Mouse (Mus musculus): ENCODE results near the gene Tbx21. TPM values are rescaled to one million over a fixed set of nuclear protein-coding genes. Genes with fewer than 3 reads are reported as not detected.

The Tbx21 gene
- polyA plus RNA-seq, 1 experiment: 1.9 TPM

DNA sequence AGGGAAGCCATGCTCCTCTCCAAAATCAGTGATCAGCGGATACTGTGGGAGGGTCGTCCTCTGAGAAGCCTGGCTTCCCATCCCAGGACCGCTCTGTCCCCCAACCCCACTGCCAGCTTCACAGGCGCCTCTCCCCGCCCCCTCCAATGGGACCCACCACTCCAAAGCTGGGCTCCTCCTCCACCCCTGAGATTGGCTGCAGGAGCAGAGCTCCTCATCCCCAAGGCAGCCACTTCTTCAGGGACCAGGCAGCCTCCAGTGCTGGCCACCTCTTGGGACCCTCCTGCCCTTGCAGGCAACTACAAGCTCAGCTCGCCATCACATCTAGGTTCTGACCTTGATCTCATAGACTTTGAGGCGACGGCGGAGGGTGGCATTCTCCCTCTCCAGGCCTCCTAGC is 33.9 kb upstream of the Tbx21 start:
- TF ChIP-seq POLR2A (IDR thresholded peaks at IDR 0.05; ENCODE audit: borderline replicate concordance, extremely low read depth, low read depth, low read length) (no peak), CTCF (IDR thresholded peaks at IDR 0.05; ENCODE audit: insufficient read depth, low read length) (no peak)
- peaks cover 9% of the 10 kb centered on the region; the same call in 1 of the 2 replicates for H3K4me1 ChIP-seq (ENCODE audit: control insufficient read depth, insufficient read depth, low read length)
- DNase-seq: no peak
- WGBS: 50% methylated on average over 9 of the region's 9 CpGs
- peak overlapping the region; percentile 72 for H3K4me3 ChIP-seq (replicated peaks; ENCODE audit: extremely low read depth, low read depth, low read length)

DNA sequence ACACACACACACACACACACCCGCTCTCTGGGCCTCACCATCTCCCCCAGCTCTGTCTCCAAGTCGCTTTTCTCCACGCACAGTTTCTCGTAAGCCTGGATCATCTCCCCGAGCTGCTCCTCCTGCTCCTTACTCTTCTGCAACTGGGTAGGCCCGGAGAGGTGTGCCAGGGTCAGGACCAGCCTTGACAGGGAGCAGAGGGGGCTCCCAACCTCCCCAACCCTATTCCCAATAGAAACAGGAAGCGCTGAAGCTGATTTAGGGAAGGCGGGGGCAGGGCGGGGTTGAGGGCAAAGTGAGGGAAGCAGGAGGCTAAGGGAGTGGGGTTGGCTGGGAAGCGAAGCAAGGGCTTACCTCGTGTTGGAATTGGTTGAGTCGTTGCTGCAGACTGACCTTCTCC is 33.5 kb upstream of the Tbx21 start:
- Histone ChIP-seq H3K4me3 (replicated peaks; ENCODE audit: extremely low read depth, low read depth, low read length) (peak overlapping the region; percentile 72), H3K4me1 (ENCODE audit: control insufficient read depth, insufficient read depth, low read length) (peaks cover 11% of the 10 kb centered on the region; the same call in 1 of the 2 replicates)
- TF ChIP-seq POLR2A (IDR thresholded peaks at IDR 0.05; ENCODE audit: borderline replicate concordance, extremely low read depth, low read depth, low read length) (no peak), CTCF (IDR thresholded peaks at IDR 0.05; ENCODE audit: insufficient read depth, low read length) (no peak)
- WGBS: 33% methylated on average over 12 of the region's 12 CpGs
- no peak for DNase-seq

- H3K4me1 ChIP-seq (ENCODE audit: control insufficient read depth, insufficient read depth, low read length): peaks cover 11% of the 10 kb centered on the region; the same call in 1 of the 2 replicates
- DNase-seq: no peak
- no peak overlapping the region for H3K4me3 ChIP-seq (replicated peaks; ENCODE audit: extremely low read depth, low read depth, low read length)
- WGBS: 83% methylated on average over 8 of the region's 8 CpGs
- TF ChIP-seq CTCF (IDR thresholded peaks at IDR 0.05; ENCODE audit: insufficient read depth, low read length) (no peak), POLR2A (IDR thresholded peaks at IDR 0.05; ENCODE audit: borderline replicate concordance, extremely low read depth, low read depth, low read length) (no peak)
Measured at GRCm38 (mm10) chr11:97147333-97147732, 32.2 kb upstream of the Tbx21 start.

- 7% methylated on average over 8 of the region's 8 CpGs for WGBS
- TF ChIP-seq POLR2A (IDR thresholded peaks at IDR 0.05; ENCODE audit: borderline replicate concordance, extremely low read depth, low read depth, low read length): no peak
- peak; percentile 88 for TF ChIP-seq CTCF (IDR thresholded peaks at IDR 0.05; ENCODE audit: insufficient read depth, low read length)
Measured at GRCm38 (mm10) chr11:97146724-97147123, 31.6 kb upstream of the Tbx21 start.

DNA sequence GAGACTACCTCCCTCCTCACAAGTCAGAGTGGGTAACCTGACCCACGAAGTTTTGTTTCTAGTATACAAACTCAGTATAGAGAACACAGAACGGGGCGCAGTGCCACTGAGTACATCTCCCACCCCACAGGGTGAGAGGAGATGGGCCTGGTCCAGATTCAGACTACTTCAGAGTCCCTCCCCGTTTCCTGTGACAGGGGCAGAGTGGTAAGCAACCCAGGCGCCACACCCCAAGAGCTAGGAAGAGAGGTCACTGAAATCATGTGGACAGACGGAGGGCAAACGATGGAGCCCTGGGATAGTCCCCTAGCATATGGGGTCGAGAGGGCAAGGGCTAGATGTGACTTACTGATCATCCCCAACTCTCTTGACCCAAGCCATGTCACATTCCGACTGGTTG is 30.8 kb upstream of the Tbx21 start:
- no peak for TF ChIP-seq POLR2A (IDR thresholded peaks at IDR 0.05; ENCODE audit: borderline replicate concordance, extremely low read depth, low read depth, low read length)
- no peak for TF ChIP-seq CTCF (IDR thresholded peaks at IDR 0.05; ENCODE audit: insufficient read depth, low read length)
- Histone ChIP-seq H3K4me1 (ENCODE audit: control insufficient read depth, insufficient read depth, low read length) (peaks cover 12% of the 10 kb centered on the region; the same call in 1 of the 2 replicates), H3K4me3 (replicated peaks; ENCODE audit: extremely low read depth, low read depth, low read length) (no peak overlapping the region)
- no peak for DNase-seq
- 50% methylated on average over 9 of the region's 9 CpGs for WGBS

More at GRCm38 (mm10) chr11:97146724-97147123, 31.6 kb upstream of the Tbx21 start:
- no peak overlapping the region for H3K4me3 ChIP-seq (replicated peaks; ENCODE audit: extremely low read depth, low read depth, low read length)
- peaks cover 12% of the 10 kb centered on the region; the same call in 1 of the 2 replicates for H3K4me1 ChIP-seq (ENCODE audit: control insufficient read depth, insufficient read depth, low read length)
- peak; percentile 80 for DNase-seq

DNA sequence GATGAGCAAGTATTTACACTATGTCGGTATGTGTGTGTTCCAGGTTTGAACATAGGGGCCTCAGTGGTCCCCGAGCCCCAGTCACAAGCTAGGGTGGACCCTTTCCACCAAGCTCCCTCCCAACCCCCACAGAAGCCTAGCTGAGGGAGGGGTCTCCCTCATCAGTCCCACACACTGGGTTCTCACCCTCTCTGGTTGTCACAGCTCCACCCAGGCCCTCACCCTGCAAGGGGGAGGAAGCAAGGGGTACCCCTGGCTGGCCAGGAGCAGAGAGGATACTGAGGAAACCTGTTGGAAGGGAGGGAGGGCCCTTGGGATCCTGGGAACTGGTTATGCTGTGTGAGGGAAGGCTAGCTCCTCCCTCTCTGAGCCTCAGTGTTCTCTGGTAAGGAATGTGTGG is 30.2 kb upstream of the Tbx21 start:
- 75% methylated on average over 2 of the region's 2 CpGs for WGBS
- no peak for TF ChIP-seq CTCF (IDR thresholded peaks at IDR 0.05; ENCODE audit: insufficient read depth, low read length)
- no peak for TF ChIP-seq POLR2A (IDR thresholded peaks at IDR 0.05; ENCODE audit: borderline replicate concordance, extremely low read depth, low read depth, low read length)
- no peak for DNase-seq
- H3K4me1 ChIP-seq (ENCODE audit: control insufficient read depth, insufficient read depth, low read length): peaks cover 12% of the 10 kb centered on the region; the same call in 1 of the 2 replicates
- no peak overlapping the region for H3K4me3 ChIP-seq (replicated peaks; ENCODE audit: extremely low read depth, low read depth, low read length)

DNA sequence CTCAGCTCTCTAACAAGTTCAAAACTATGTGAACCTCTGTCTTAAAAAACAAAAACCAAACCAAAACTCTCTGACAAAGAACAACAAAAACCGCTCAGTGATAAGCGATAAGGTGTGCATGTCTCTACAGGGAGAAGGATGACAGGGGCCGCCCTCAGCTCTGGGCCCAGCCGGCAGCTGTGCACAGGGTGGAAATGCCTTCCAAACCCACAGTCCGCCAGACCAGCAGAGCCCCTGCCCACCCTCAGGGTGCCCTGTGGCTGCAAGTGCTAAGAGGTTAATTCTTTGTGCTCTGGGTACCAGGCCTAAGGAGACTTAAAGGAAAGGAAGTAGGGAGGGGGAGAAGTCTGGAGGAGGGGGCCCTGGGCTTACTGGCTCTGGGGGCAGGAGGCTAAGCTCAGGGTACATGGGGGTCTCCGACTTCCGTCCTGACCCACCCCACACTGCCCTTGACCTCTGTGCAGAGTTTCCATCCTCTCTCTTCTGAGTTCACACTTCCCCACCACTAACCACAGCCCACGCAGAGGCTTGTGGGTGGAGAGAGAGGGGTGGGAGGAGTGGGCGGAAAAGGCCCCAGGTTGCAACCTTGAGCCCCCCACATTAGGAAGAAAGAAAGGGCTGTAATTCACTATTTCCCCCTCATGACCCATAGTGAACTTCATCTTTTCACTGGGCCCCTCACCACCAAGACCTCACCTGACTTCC is 28.2 kb upstream of the Tbx21 start:
- no peak overlapping the region for H3K4me3 ChIP-seq (replicated peaks; ENCODE audit: extremely low read depth, low read depth, low read length)
- WGBS: 79% methylated on average over 9 of the region's 9 CpGs
- TF ChIP-seq POLR2A (IDR thresholded peaks at IDR 0.05; ENCODE audit: borderline replicate concordance, extremely low read depth, low read depth, low read length): no peak
- no peak for TF ChIP-seq CTCF (IDR thresholded peaks at IDR 0.05; ENCODE audit: insufficient read depth, low read length)
- H3K4me1 ChIP-seq (ENCODE audit: control insufficient read depth, insufficient read depth, low read length): peaks cover 12% of the 10 kb centered on the region; the same call in 1 of the 2 replicates
- no peak for DNase-seq

DNA sequence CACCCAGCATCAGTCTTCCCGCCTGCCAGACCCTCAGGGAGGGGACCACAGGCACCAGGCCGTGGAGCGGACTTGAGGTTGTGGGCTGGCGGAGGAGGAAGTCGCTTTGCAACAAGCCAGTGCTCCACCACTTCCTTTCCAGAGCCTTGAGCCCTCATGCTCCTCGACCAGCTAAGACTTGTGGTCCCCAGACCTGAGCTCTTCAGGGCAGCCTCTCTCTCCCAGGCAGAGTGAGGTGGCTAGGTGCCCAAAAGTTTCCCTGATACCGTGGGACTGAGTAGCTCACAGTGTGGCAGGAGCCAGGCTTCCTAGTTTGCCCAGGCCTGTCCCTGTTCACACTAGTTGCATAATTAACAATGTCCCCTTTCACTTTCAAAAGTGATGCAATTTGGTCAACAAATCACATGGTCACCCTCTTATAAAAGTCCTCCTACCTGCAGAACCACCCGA is 27.1 kb upstream of the Tbx21 start:
- peaks cover 12% of the 10 kb centered on the region; the same call in 1 of the 2 replicates for H3K4me1 ChIP-seq (ENCODE audit: control insufficient read depth, insufficient read depth, low read length)
- TF ChIP-seq POLR2A (IDR thresholded peaks at IDR 0.05; ENCODE audit: borderline replicate concordance, extremely low read depth, low read depth, low read length): peak; percentile 31; the same call in 1 of the 2 replicates
- TF ChIP-seq CTCF (IDR thresholded peaks at IDR 0.05; ENCODE audit: insufficient read depth, low read length): no peak
- H3K4me3 ChIP-seq (replicated peaks; ENCODE audit: extremely low read depth, low read depth, low read length): peak overlapping the region; percentile 6
- peak; percentile 62 for DNase-seq
- WGBS: 29% methylated on average over 8 of the region's 8 CpGs

- no peak for TF ChIP-seq POLR2A (IDR thresholded peaks at IDR 0.05; ENCODE audit: borderline replicate concordance, extremely low read depth, low read depth, low read length)
- TF ChIP-seq CTCF (IDR thresholded peaks at IDR 0.05; ENCODE audit: insufficient read depth, low read length): no peak
- Histone ChIP-seq H3K4me3 (replicated peaks; ENCODE audit: extremely low read depth, low read depth, low read length) (no peak overlapping the region), H3K4me1 (ENCODE audit: control insufficient read depth, insufficient read depth, low read length) (peaks cover 5% of the 10 kb centered on the region; the same call in 1 of the 2 replicates)
- no peak for DNase-seq
- WGBS: 37% methylated on average over 4 of the region's 4 CpGs
Measured at GRCm38 (mm10) chr11:97140811-97141210, 25.7 kb upstream of the Tbx21 start.

DNA sequence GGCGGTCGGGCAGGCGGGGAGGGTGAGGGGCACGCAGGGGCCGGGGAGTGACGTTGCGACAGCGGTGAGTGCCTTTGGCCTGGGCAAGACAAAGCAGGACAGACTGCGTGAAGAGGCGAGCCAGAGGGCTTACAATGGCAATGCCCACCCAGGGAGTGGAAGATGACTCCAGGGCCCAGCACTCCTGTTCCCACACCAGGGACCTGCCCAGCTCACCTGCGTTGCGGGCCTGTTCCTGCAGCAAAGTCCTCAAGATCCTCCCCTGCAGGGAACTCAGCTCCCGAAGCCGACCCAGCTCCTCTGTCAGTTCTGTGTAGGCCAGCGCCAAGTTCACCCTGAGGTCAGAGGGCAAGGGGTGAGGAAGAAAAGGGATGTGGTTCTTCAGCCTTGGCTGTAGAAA is 24.1 kb upstream of the Tbx21 start:
- no peak for TF ChIP-seq CTCF (IDR thresholded peaks at IDR 0.05; ENCODE audit: insufficient read depth, low read length)
- no peak for TF ChIP-seq POLR2A (IDR thresholded peaks at IDR 0.05; ENCODE audit: borderline replicate concordance, extremely low read depth, low read depth, low read length)
- no peak for DNase-seq
- 65% methylated on average over 15 of the region's 15 CpGs for WGBS
- Histone ChIP-seq H3K4me3 (replicated peaks; ENCODE audit: extremely low read depth, low read depth, low read length) (no peak overlapping the region), H3K4me1 (ENCODE audit: control insufficient read depth, insufficient read depth, low read length) (peaks cover 5% of the 10 kb centered on the region; the same call in 1 of the 2 replicates)
